Mouse (Mus musculus) myocyte (in vitro differentiated cells): ENCODE measurements at regions not wholly inside any gene's neighbourhood (a gene's known extent, or its start where the extent isn't known, plus 50 kb on each side); places are given as distances from the start of the nearest gene placed in this dataset.

Experiments
- H3K27me3 ChIP-seq: one replicate; pipeline ENCODE4 v1.6.1; 2011; ENCODE audit not compliant: control insufficient read depth, insufficient read depth, insufficient read length
- H3K36me3 ChIP-seq: one replicate; pipeline ENCODE4 v1.6.1; 2011; ENCODE audit not compliant: control insufficient read depth, insufficient read depth
- H3K4me2 ChIP-seq: one replicate; pipeline ENCODE4 v1.6.1; 2011; ENCODE audit warnings: low read depth, control low read depth
- H3K4me3 ChIP-seq: one replicate; pipeline ENCODE4 v1.5.1; 2011; ENCODE audit warnings: mild to moderate bottlenecking, control low read depth, moderate library complexity
- H3K79me2 ChIP-seq: one replicate; pipeline ENCODE4 v1.6.1; 2011; ENCODE audit not compliant: control insufficient read depth, insufficient read depth
- H3ac ChIP-seq: one replicate; pipeline ENCODE4 v1.6.1; 2011; ENCODE audit not compliant: control insufficient read depth, insufficient read length
- CEBPB ChIP-seq: IDR thresholded peaks from 2 replicates; pipeline ENCODE4 v1.6.1; 2011; ENCODE audit warnings: mild to moderate bottlenecking, moderate library complexity; ENCODE audit not compliant: poor library complexity, insufficient read depth, severe bottlenecking
- E2F4 ChIP-seq: IDR thresholded peaks from one replicate; pipeline ENCODE4 v1.6.1; 2011; ENCODE audit warnings: mild to moderate bottlenecking, control low read depth, moderate library complexity; ENCODE audit not compliant: insufficient read depth
- MAX ChIP-seq: IDR thresholded peaks from one replicate; pipeline ENCODE4 v1.6.1; 2011; ENCODE audit warnings: low read depth, mild to moderate bottlenecking, control low read depth
- MYOD1 ChIP-seq, 3 experiments: IDR thresholded peaks; one replicate each; pipeline ENCODE4 v1.6.1; 2011; ENCODE audit warnings: control low read depth in 2 of 3, low read depth in 2 of 3, mild to moderate bottlenecking in 2 of 3, moderate library complexity in 1 of 3; ENCODE audit not compliant: insufficient read length in 2 of 3, control insufficient read depth in 1 of 3
- MYOG ChIP-seq, 3 experiments: IDR thresholded peaks; one replicate each; pipeline ENCODE4 v1.6.1; 2011; ENCODE audit warnings: control low read depth in 2 of 3, low read depth in 2 of 3, mild to moderate bottlenecking in 2 of 3; ENCODE audit not compliant: insufficient read length in 2 of 3, control insufficient read depth in 1 of 3, insufficient read depth in 1 of 3
- POLR2A ChIP-seq: IDR thresholded peaks from one replicate; pipeline ENCODE4 v1.6.1; 2011; ENCODE audit warnings: low read depth, mild to moderate bottlenecking, control low read depth, moderate library complexity; ENCODE audit not compliant: insufficient read length
- POLR2AphosphoS2 ChIP-seq: IDR thresholded peaks from one replicate; pipeline ENCODE4 v1.6.1; 2011; ENCODE audit warnings: low read depth, control low read depth; ENCODE audit not compliant: insufficient read length
- REST ChIP-seq: IDR thresholded peaks from one replicate; pipeline ENCODE4 v1.6.1; 2011; ENCODE audit warnings: mild to moderate bottlenecking, control low read depth, moderate library complexity; ENCODE audit not compliant: insufficient read depth, insufficient read length
- SRF ChIP-seq: IDR thresholded peaks from one replicate; pipeline ENCODE4 v1.6.1; 2011; ENCODE audit warnings: low read depth; ENCODE audit not compliant: control insufficient read depth, insufficient read length
- TCF12 ChIP-seq: IDR thresholded peaks from one replicate; pipeline ENCODE4 v1.6.1; 2011; ENCODE audit warnings: mild to moderate bottlenecking, control low read depth; ENCODE audit not compliant: poor library complexity, insufficient read depth, severe bottlenecking
- TCF3 ChIP-seq: IDR thresholded peaks from one replicate; pipeline ENCODE4 v1.6.1; 2011; ENCODE audit warnings: low read depth, control low read depth; ENCODE audit not compliant: insufficient read length
- USF1 ChIP-seq: IDR thresholded peaks from one replicate; pipeline ENCODE4 v1.6.1; 2011; ENCODE audit warnings: low read depth, mild to moderate bottlenecking, control low read depth, moderate library complexity

DNA sequence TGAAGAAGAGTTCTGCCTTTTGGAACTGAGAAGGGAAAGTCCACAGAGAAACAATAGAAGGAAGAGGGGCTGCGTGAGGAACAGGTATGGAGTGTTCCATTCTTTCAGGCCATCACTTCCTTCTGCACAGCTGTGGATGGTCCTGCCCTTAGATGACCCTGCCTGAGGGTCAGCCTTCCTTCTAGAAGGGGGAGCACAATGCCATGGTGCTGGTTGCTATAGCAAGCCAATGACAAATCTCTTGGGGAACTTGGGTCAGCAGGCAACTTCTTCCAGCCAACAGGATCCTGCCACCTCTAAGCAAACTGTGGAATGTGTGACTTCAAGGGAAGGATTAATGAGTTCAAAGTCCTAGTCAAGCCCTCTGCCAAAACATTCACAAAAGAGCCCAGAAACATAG is 329.1 kb upstream of the Pard3b start:
- Histone ChIP-seq H3ac (no peak overlapping the region), H3K4me3 (no peak overlapping the region), H3K27me3 (peaks cover 8% of the 10 kb centered on the region), H3K79me2 (no peaks in the 10 kb centered on the region), H3K36me3 (no peaks in the 10 kb centered on the region), H3K4me2 (no peak overlapping the region)
- TF ChIP-seq MYOG (IDR thresholded peaks at IDR 0.05; ENCODE audit: control insufficient read depth in 1 of 3, insufficient read depth in 1 of 3, insufficient read length in 2 of 3, low read depth in 2 of 3) (no peak), POLR2A (no peak), REST (no peak), MAX (no peak), MYOD1 (IDR thresholded peaks at IDR 0.05; ENCODE audit: control insufficient read depth in 1 of 3, insufficient read length in 2 of 3, low read depth in 2 of 3) (no peak), SRF (no peak), E2F4 (no peak)

DNA sequence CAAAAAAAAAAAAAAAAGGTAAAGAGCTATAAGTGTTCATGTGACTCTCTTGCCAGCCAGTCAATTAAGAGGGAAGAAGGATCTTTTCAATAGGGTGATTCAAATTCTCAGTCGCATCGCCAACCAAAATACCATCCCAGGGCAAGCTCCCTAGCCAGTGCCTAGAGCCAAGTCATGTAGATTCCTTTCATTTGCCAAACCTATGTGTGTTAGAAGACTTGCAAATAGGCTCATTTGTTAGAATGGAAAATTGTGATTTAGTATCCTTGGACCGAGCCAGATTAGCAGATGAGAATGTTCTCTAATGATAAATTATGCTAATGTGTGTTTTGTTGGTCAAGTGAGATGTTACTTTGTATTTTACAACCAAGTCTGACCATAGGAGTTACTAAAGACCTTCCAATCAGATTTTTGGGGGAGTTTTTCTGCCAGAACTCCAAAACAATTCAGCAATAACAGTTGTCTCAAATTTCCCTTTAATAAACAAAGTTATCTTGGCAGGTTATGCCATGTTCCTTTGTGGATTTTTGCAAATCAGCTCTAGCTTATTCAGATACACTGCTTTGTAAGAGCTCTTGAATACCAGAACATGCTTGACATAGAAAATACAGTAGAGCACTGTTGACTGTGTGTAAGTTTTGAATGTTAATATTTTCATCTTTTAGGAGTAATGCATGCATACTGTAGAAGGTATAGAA is 328.4 kb upstream of the Pard3b start:
- Histone ChIP-seq H3K36me3 (no peaks in the 10 kb centered on the region), H3K79me2 (no peaks in the 10 kb centered on the region), H3ac (no peak overlapping the region), H3K4me3 (no peak overlapping the region), H3K27me3 (peaks cover 8% of the 10 kb centered on the region), H3K4me2 (no peak overlapping the region)
- TF ChIP-seq MYOD1 (IDR thresholded peaks at IDR 0.05; ENCODE audit: control insufficient read depth in 1 of 3, insufficient read length in 2 of 3, low read depth in 2 of 3) (no peak), MYOG (IDR thresholded peaks at IDR 0.05; ENCODE audit: control insufficient read depth in 1 of 3, insufficient read depth in 1 of 3, insufficient read length in 2 of 3, low read depth in 2 of 3) (no peak), REST (no peak), SRF (no peak), MAX (no peak), POLR2A (no peak), TCF3 (no peak), CEBPB (no peak), USF1 (no peak), E2F4 (no peak), POLR2AphosphoS2 (no peak), TCF12 (no peak)

DNA sequence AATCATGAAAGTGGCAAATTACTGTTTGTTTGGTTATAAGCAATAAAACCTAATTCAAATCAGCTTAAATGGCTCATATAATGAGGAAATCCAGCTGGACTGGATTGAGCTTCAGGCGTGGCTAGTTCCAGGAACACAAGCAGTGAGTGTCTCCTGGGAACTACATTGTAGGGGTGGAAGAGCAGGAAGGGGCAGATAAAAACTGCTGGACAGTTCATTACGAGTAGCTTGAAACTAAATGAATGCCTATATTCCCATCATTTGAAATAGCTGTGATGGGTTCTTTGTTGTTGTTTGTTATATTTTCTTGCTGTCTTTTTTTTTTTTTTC is 327.9 kb upstream of the Pard3b start:
- TF ChIP-seq SRF = no peak
- no peak for TF ChIP-seq POLR2AphosphoS2
- no peak for TF ChIP-seq CEBPB
- TF ChIP-seq MYOD1 (IDR thresholded peaks at IDR 0.05; ENCODE audit: control insufficient read depth in 1 of 3, insufficient read length in 2 of 3, low read depth in 2 of 3) = no peak
- Histone ChIP-seq H3K36me3 (no peaks in the 10 kb centered on the region), H3ac (no peak overlapping the region), H3K4me3 (no peak overlapping the region), H3K4me2 (no peak overlapping the region), H3K79me2 (no peaks in the 10 kb centered on the region), H3K27me3 (peaks cover 8% of the 10 kb centered on the region)

DNA sequence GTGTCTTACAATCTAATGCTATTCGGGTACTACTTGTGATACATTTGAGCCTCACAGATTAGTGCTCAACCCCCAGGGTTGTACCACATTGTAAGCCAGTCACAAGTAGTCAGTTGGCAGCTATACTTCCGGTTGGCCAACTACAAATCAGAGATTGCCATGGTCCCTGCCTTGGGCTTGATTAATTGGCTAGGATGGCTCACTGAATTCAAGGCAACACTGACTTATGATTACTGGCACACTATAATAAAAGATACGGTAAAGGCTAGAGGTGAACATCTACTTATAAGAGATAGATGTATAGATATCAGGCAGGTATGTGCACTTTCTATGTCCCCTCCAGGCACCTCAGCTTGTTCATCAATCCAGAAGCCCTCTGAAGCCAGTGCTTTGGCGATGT is 325.4 kb upstream of the Pard3b start:
- H3K79me2 ChIP-seq = no peaks in the 10 kb centered on the region
- TF ChIP-seq REST (no peak), POLR2AphosphoS2 (no peak), POLR2A (no peak), MAX (no peak), USF1 (no peak), MYOD1 (IDR thresholded peaks at IDR 0.05; ENCODE audit: control insufficient read depth in 1 of 3, insufficient read length in 2 of 3, low read depth in 2 of 3) (no peak), TCF3 (no peak), E2F4 (no peak), TCF12 (no peak), CEBPB (no peak), MYOG (IDR thresholded peaks at IDR 0.05; ENCODE audit: control insufficient read depth in 1 of 3, insufficient read depth in 1 of 3, insufficient read length in 2 of 3, low read depth in 2 of 3) (no peak), SRF (no peak)
- H3K27me3 ChIP-seq = no peaks in the 10 kb centered on the region
- no peak overlapping the region for H3K4me3 ChIP-seq
- no peak overlapping the region for H3K4me2 ChIP-seq
- H3ac ChIP-seq = no peak overlapping the region
- no peaks in the 10 kb centered on the region for H3K36me3 ChIP-seq

DNA sequence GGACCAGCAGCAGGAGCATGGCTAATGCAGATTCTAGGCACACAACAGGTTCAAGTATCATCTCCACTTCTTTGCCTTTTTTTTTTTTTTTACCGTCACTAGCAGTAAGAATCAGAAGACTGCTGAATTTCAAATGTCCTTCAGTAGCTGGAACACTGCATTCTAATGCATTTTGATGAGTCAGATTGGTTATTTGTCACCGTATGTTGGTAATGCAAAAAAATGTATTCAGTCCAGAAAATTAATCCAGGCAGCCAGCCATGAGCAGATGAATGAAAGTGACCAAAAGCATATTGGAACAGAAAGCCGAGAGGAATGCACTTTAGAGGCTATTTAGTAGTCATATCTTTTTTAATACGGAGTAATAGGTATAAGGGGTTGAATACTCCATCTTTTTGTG is 322.4 kb upstream of the Pard3b start:
- Histone ChIP-seq H3K4me2 (no peak overlapping the region), H3K79me2 (no peaks in the 10 kb centered on the region), H3K4me3 (no peak overlapping the region), H3K27me3 (no peaks in the 10 kb centered on the region), H3K36me3 (no peaks in the 10 kb centered on the region), H3ac (no peak overlapping the region)
- no peak for TF ChIP-seq SRF
- TF ChIP-seq TCF12 = no peak
- TF ChIP-seq E2F4 = no peak
- TF ChIP-seq POLR2AphosphoS2 = no peak
- TF ChIP-seq REST = no peak
- TF ChIP-seq POLR2A = no peak
- no peak for TF ChIP-seq MYOD1 (IDR thresholded peaks at IDR 0.05; ENCODE audit: control insufficient read depth in 1 of 3, insufficient read length in 2 of 3, low read depth in 2 of 3)
- no peak for TF ChIP-seq CEBPB
- TF ChIP-seq MAX = no peak
- no peak for TF ChIP-seq TCF3
- TF ChIP-seq MYOG (IDR thresholded peaks at IDR 0.05; ENCODE audit: control insufficient read depth in 1 of 3, insufficient read depth in 1 of 3, insufficient read length in 2 of 3, low read depth in 2 of 3) = no peak
- TF ChIP-seq USF1 = no peak
